Mouse (Mus musculus): ENCODE results near the gene Fbxw8. TPM values are rescaled to one million over a fixed set of nuclear protein-coding genes. Genes with fewer than 3 reads are reported as not detected.

Gene Fbxw8
- polyA plus RNA-seq, 1 experiment, result 72.5 TPM

- Histone ChIP-seq H3K27me3 (ENCODE audit: control insufficient read depth, insufficient read depth, insufficient read length) (peaks cover 44% of the 10 kb centered on the region), H3K79me2 (ENCODE audit: control insufficient read depth, insufficient read depth) (no peaks in the 10 kb centered on the region), H3ac (ENCODE audit: control insufficient read depth, insufficient read length, low read depth) (no peak overlapping the region), H3K79me3 (ENCODE audit: low read depth) (no peaks in the 10 kb centered on the region), H3K36me3 (ENCODE audit: control insufficient read depth, insufficient read depth) (no peaks in the 10 kb centered on the region), H3K4me3 (ENCODE audit: insufficient read depth, poor library complexity, severe bottlenecking) (no peak overlapping the region)
- no peak for TF ChIP-seq FOSL1 (IDR thresholded peaks at IDR 0.05; ENCODE audit: insufficient read depth, low read length, poor library complexity, severe bottlenecking)
- no peak for TF ChIP-seq MAX (IDR thresholded peaks at IDR 0.05)
- TF ChIP-seq CTCF (IDR thresholded peaks at IDR 0.05; ENCODE audit: control insufficient read depth, insufficient read depth, insufficient read length), result no peak
- no peak for TF ChIP-seq USF1 (IDR thresholded peaks at IDR 0.05; ENCODE audit: low read depth)
- no peak for TF ChIP-seq MYOD1 (IDR thresholded peaks at IDR 0.05; ENCODE audit: control insufficient read depth, insufficient read length, low read depth)
- no peak for TF ChIP-seq MYOG (IDR thresholded peaks at IDR 0.05; ENCODE audit: control insufficient read depth, extremely low read depth, insufficient read length)
Measured at GRCm38 (mm10) chr5:118025880-118026279, 129.4 kb downstream of the Fbxw8 start.

DNA sequence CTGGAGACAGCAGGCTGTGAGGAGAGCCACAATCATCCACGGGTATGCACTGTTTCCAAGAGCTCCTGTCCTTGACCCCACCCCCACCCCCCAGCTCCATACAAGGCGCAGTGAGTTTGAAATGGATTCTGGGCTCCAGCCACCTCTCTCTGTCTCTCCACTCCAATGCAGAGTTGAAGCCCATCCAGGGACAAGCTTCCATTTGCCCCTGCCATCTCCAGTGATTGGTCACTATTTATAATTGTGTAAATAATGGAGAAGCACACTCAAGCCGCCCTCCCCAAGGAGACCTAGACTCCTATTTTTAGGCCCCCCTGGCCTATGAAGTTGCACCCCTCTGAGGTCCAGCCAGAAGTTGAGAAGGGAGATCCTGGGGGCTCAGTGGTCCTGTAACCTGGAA is 132.2 kb downstream of the Fbxw8 start:
- H3K27me3 ChIP-seq (ENCODE audit: control insufficient read depth, insufficient read depth, insufficient read length), result peaks cover 59% of the 10 kb centered on the region
- H3K4me3 ChIP-seq (ENCODE audit: insufficient read depth, poor library complexity, severe bottlenecking), result no peak overlapping the region
- no peaks in the 10 kb centered on the region for H3K36me3 ChIP-seq (ENCODE audit: control insufficient read depth, insufficient read depth)
- H3ac ChIP-seq (ENCODE audit: control insufficient read depth, insufficient read length, low read depth), result no peak overlapping the region
- TF ChIP-seq MYOD1 (IDR thresholded peaks at IDR 0.05; ENCODE audit: control insufficient read depth, insufficient read length, low read depth), result no peak
- no peak for TF ChIP-seq MAX (IDR thresholded peaks at IDR 0.05)
- no peak for TF ChIP-seq CEBPB (IDR thresholded peaks at IDR 0.05; ENCODE audit: low read depth)
- TF ChIP-seq MYOG (IDR thresholded peaks at IDR 0.05; ENCODE audit: control insufficient read depth, extremely low read depth, insufficient read length), result no peak
- no peak for TF ChIP-seq FOSL1 (IDR thresholded peaks at IDR 0.05; ENCODE audit: insufficient read depth, low read length, poor library complexity, severe bottlenecking)
- TF ChIP-seq CTCF (IDR thresholded peaks at IDR 0.05; ENCODE audit: control insufficient read depth, insufficient read depth, insufficient read length), result no peak
- TF ChIP-seq USF1 (IDR thresholded peaks at IDR 0.05; ENCODE audit: low read depth), result no peak
- no peaks in the 10 kb centered on the region for H3K79me2 ChIP-seq (ENCODE audit: control insufficient read depth, insufficient read depth)
- H3K79me3 ChIP-seq (ENCODE audit: low read depth), result no peaks in the 10 kb centered on the region

DNA sequence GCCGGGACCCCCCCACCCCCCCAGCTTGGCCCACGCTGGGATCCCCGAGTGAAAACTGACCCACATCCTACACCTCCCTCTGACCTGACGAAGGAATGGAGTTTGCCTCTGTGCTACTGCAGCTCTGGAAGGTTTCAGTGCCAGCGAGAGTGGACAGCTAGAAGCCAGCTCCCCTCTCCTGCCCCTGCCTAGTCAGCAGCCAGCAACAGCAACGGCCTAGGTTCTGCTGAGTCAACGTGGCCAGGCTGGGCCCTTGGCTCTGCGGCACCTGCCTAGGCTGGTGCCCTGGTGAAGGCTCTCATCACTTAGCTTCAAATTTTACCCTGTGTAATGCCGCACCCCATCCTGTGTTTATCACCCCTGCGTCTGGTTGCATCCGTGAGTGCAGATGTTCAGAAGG is 135.4 kb downstream of the Fbxw8 start:
- Histone ChIP-seq H3ac (ENCODE audit: control insufficient read depth, insufficient read length, low read depth) (no peak overlapping the region), H3K36me3 (ENCODE audit: control insufficient read depth, insufficient read depth) (no peaks in the 10 kb centered on the region), H3K27me3 (ENCODE audit: control insufficient read depth, insufficient read depth, insufficient read length) (peaks cover 43% of the 10 kb centered on the region), H3K4me3 (ENCODE audit: insufficient read depth, poor library complexity, severe bottlenecking) (no peak overlapping the region), H3K79me3 (ENCODE audit: low read depth) (no peaks in the 10 kb centered on the region), H3K79me2 (ENCODE audit: control insufficient read depth, insufficient read depth) (no peaks in the 10 kb centered on the region)
- TF ChIP-seq FOSL1 (IDR thresholded peaks at IDR 0.05; ENCODE audit: insufficient read depth, low read length, poor library complexity, severe bottlenecking) (no peak), MYOD1 (IDR thresholded peaks at IDR 0.05; ENCODE audit: control insufficient read depth, insufficient read length, low read depth) (no peak), USF1 (IDR thresholded peaks at IDR 0.05; ENCODE audit: low read depth) (no peak), MYOG (IDR thresholded peaks at IDR 0.05; ENCODE audit: control insufficient read depth, extremely low read depth, insufficient read length) (no peak), MAX (IDR thresholded peaks at IDR 0.05) (no peak), CTCF (IDR thresholded peaks at IDR 0.05; ENCODE audit: control insufficient read depth, insufficient read depth, insufficient read length) (no peak), CEBPB (IDR thresholded peaks at IDR 0.05; ENCODE audit: low read depth) (no peak)

DNA sequence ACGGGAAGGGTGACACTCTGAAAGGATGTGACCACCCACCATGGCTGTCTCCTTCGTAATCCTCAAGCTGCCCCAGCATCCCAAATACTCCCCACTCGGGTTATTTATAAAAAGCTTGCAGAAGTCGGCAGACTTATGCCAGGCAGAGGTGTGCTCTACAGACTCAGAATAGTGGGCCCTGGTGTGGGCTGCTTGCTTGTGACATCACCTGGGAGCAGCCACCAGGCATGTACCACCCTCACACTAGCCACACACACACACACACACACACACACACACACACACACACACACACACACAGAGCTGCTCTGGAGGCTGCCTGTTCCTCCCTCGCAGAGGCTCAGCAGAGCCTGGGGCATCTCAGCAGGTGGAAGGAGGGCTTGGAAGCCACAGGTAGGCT is 137.7 kb downstream of the Fbxw8 start:
- no peaks in the 10 kb centered on the region for H3K79me2 ChIP-seq (ENCODE audit: control insufficient read depth, insufficient read depth)
- peaks cover 39% of the 10 kb centered on the region for H3K27me3 ChIP-seq (ENCODE audit: control insufficient read depth, insufficient read depth, insufficient read length)
- no peaks in the 10 kb centered on the region for H3K79me3 ChIP-seq (ENCODE audit: low read depth)
- TF ChIP-seq USF1 (IDR thresholded peaks at IDR 0.05; ENCODE audit: low read depth) (no peak), CEBPB (IDR thresholded peaks at IDR 0.05; ENCODE audit: low read depth) (no peak), MYOD1 (IDR thresholded peaks at IDR 0.05; ENCODE audit: control insufficient read depth, insufficient read length, low read depth) (no peak), CTCF (IDR thresholded peaks at IDR 0.05; ENCODE audit: control insufficient read depth, insufficient read depth, insufficient read length) (no peak), MAX (IDR thresholded peaks at IDR 0.05) (no peak), MYOG (IDR thresholded peaks at IDR 0.05; ENCODE audit: control insufficient read depth, extremely low read depth, insufficient read length) (no peak)
- H3K4me3 ChIP-seq (ENCODE audit: insufficient read depth, poor library complexity, severe bottlenecking), result no peak overlapping the region
- no peaks in the 10 kb centered on the region for H3K36me3 ChIP-seq (ENCODE audit: control insufficient read depth, insufficient read depth)
- H3ac ChIP-seq (ENCODE audit: control insufficient read depth, insufficient read length, low read depth), result no peak overlapping the region

GRCm38 (mm10) chr5:118015669-118016068 is 139.6 kb downstream of the Fbxw8 start:
- H3K79me3 ChIP-seq (ENCODE audit: low read depth), result no peaks in the 10 kb centered on the region
- no peaks in the 10 kb centered on the region for H3K79me2 ChIP-seq (ENCODE audit: control insufficient read depth, insufficient read depth)
- peaks cover 39% of the 10 kb centered on the region for H3K27me3 ChIP-seq (ENCODE audit: control insufficient read depth, insufficient read depth, insufficient read length)
- no peak overlapping the region for H3K4me3 ChIP-seq (ENCODE audit: insufficient read depth, poor library complexity, severe bottlenecking)
- H3ac ChIP-seq (ENCODE audit: control insufficient read depth, insufficient read length, low read depth), result no peak overlapping the region
- TF ChIP-seq MAX (IDR thresholded peaks at IDR 0.05) (no peak), MYOD1 (IDR thresholded peaks at IDR 0.05; ENCODE audit: control insufficient read depth, insufficient read length, low read depth) (no peak), MYOG (IDR thresholded peaks at IDR 0.05; ENCODE audit: control insufficient read depth, extremely low read depth, insufficient read length) (no peak), USF1 (IDR thresholded peaks at IDR 0.05; ENCODE audit: low read depth) (no peak)
- H3K36me3 ChIP-seq (ENCODE audit: control insufficient read depth, insufficient read depth), result no peaks in the 10 kb centered on the region

DNA sequence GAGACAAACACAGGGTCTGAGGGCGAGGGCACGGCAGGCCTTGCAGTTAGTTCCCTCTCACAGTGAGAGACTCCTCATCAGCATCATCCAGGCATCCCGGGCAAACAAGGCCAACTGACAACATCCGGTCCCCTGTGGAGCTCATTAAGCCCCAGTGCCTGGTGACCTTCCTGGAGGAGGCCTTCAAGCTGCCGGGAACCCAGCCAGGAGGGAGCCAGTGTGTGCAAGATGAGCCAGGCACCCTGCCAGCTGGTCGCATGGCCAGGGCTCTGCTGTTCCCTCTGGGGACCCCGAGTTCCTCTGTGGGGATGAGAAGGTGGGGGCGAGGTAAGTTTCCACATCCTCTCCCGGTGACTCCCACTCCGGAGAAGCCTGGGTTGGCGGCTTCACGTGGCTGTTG is 140.2 kb downstream of the Fbxw8 start:
- Histone ChIP-seq H3K27me3 (ENCODE audit: control insufficient read depth, insufficient read depth, insufficient read length) (peaks cover 33% of the 10 kb centered on the region), H3K79me2 (ENCODE audit: control insufficient read depth, insufficient read depth) (no peaks in the 10 kb centered on the region)

More for the DNA sequence above, 140.2 kb downstream of the Fbxw8 start:
- TF ChIP-seq CTCF (IDR thresholded peaks at IDR 0.05; ENCODE audit: control insufficient read depth, insufficient read depth, insufficient read length) (no peak), USF1 (IDR thresholded peaks at IDR 0.05; ENCODE audit: low read depth) (no peak), MYOG (IDR thresholded peaks at IDR 0.05; ENCODE audit: control insufficient read depth, extremely low read depth, insufficient read length) (no peak), MYOD1 (IDR thresholded peaks at IDR 0.05; ENCODE audit: control insufficient read depth, insufficient read length, low read depth) (no peak), CEBPB (IDR thresholded peaks at IDR 0.05; ENCODE audit: low read depth) (no peak), FOSL1 (IDR thresholded peaks at IDR 0.05; ENCODE audit: insufficient read depth, low read length, poor library complexity, severe bottlenecking) (no peak), MAX (IDR thresholded peaks at IDR 0.05) (no peak)
- no peak overlapping the region for H3ac ChIP-seq (ENCODE audit: control insufficient read depth, insufficient read length, low read depth)
- no peaks in the 10 kb centered on the region for H3K79me3 ChIP-seq (ENCODE audit: low read depth)
- no peak overlapping the region for H3K4me3 ChIP-seq (ENCODE audit: insufficient read depth, poor library complexity, severe bottlenecking)
- H3K36me3 ChIP-seq (ENCODE audit: control insufficient read depth, insufficient read depth), result no peaks in the 10 kb centered on the region

Other genes with a start within 250 kb of the Fbxw8 start
- gene Fbxo21, start 178.7 kb downstream of the Fbxw8 start, polyA plus RNA-seq (2012; fragmentation: generic; extraction: Trizol), result 16.0 TPM
- gene Tesc, start 127.7 kb downstream of the Fbxw8 start, polyA plus RNA-seq (2012; fragmentation: generic; extraction: Trizol), result 0.06 TPM
- gene Hrk, start 9.2 kb upstream of the Fbxw8 start, polyA plus RNA-seq (2012; fragmentation: generic; extraction: Trizol), result not detected
- 1.1 TPM for gene Rnft2, start 89.7 kb upstream of the Fbxw8 start, polyA plus RNA-seq (2012; fragmentation: generic; extraction: Trizol)
- 5.9 TPM for gene 2410131K14Rik, start 89.8 kb upstream of the Fbxw8 start, polyA plus RNA-seq (2012; fragmentation: generic; extraction: Trizol)